Mouse (Mus musculus): Measurements from ENCODE around the gene Tmtc2. TPM values are rescaled to one million over a fixed set of nuclear protein-coding genes. Genes with fewer than 3 reads are reported as not detected.
A peak's percentile ranks its signal among the peaks of the same experiment; 100 is the strongest.

Tmtc2 gene
- polyA plus RNA-seq, 1 experiment from 2014 or later = 7.3 TPM

GRCm38 (mm10) chr10:105225714-105226113, 348.5 kb downstream of the Tmtc2 start:
- no peaks in the 10 kb centered on the region for H3K9me3 ChIP-seq (ENCODE audit: control insufficient read depth, low read length)
- no peaks in the 10 kb centered on the region for H3K4me1 ChIP-seq (ENCODE audit: control insufficient read depth, insufficient read depth, low read depth, low read length)
- 91% methylated on average over 6 of the region's 6 CpGs for WGBS
- no peak for ATAC-seq
- H3K27ac ChIP-seq (ENCODE audit: low read depth, low read length) = no peak overlapping the region
- H3K9ac ChIP-seq (ENCODE audit: low read depth, low read length) = no peak overlapping the region
- H3K36me3 ChIP-seq (ENCODE audit: control insufficient read depth, insufficient read depth, low read length) = no peaks in the 10 kb centered on the region
- H3K27me3 ChIP-seq (replicated peaks; ENCODE audit: control insufficient read depth, insufficient read depth, low read length) = no peaks in the 10 kb centered on the region
- no peak overlapping the region for H3K4me3 ChIP-seq (ENCODE audit: low read length)
- H3K4me2 ChIP-seq (ENCODE audit: low read length) = no peak overlapping the region

GRCm38 (mm10) chr10:105222904-105223303, 351.3 kb downstream of the Tmtc2 start:
- 94% methylated on average over 5 of the region's 5 CpGs for WGBS
- no peak for ATAC-seq
- no peak overlapping the region for H3K9ac ChIP-seq (ENCODE audit: low read depth, low read length)
- no peak overlapping the region for H3K4me3 ChIP-seq (ENCODE audit: low read length)
- no peaks in the 10 kb centered on the region for H3K9me3 ChIP-seq (ENCODE audit: control insufficient read depth, low read length)
- no peaks in the 10 kb centered on the region for H3K4me1 ChIP-seq (ENCODE audit: control insufficient read depth, insufficient read depth, low read depth, low read length)
- no peaks in the 10 kb centered on the region for H3K36me3 ChIP-seq (ENCODE audit: control insufficient read depth, insufficient read depth, low read length)
- no peak overlapping the region for H3K27ac ChIP-seq (ENCODE audit: low read depth, low read length)
- H3K27me3 ChIP-seq (replicated peaks; ENCODE audit: control insufficient read depth, insufficient read depth, low read length) = no peaks in the 10 kb centered on the region
- no peak overlapping the region for H3K4me2 ChIP-seq (ENCODE audit: low read length)

GRCm38 (mm10) chr10:105201491-105201890, 372.8 kb downstream of the Tmtc2 start:
- Histone ChIP-seq H3K27ac (ENCODE audit: low read depth, low read length) (no peak overlapping the region), H3K4me2 (ENCODE audit: low read length) (no peak overlapping the region), H3K9ac (ENCODE audit: low read depth, low read length) (no peak overlapping the region), H3K9me3 (ENCODE audit: control insufficient read depth, low read length) (no peaks in the 10 kb centered on the region), H3K36me3 (ENCODE audit: control insufficient read depth, insufficient read depth, low read length) (no peaks in the 10 kb centered on the region), H3K4me3 (ENCODE audit: low read length) (no peak overlapping the region), H3K27me3 (replicated peaks; ENCODE audit: control insufficient read depth, insufficient read depth, low read length) (no peaks in the 10 kb centered on the region), H3K4me1 (ENCODE audit: control insufficient read depth, insufficient read depth, low read depth, low read length) (no peaks in the 10 kb centered on the region; the same call in none of the 2 replicates)
- no peak for ATAC-seq
- WGBS = 42% methylated on average over 10 of the region's 10 CpGs

- H3K4me3 ChIP-seq (ENCODE audit: low read length) = no peak overlapping the region
- no peak overlapping the region for H3K27ac ChIP-seq (ENCODE audit: low read depth, low read length)
- no peak for ATAC-seq
- H3K27me3 ChIP-seq (replicated peaks; ENCODE audit: control insufficient read depth, insufficient read depth, low read length) = no peaks in the 10 kb centered on the region
- H3K36me3 ChIP-seq (ENCODE audit: control insufficient read depth, insufficient read depth, low read length) = no peaks in the 10 kb centered on the region
- H3K9me3 ChIP-seq (ENCODE audit: control insufficient read depth, low read length) = no peaks in the 10 kb centered on the region
- 46% methylated on average over 2 of the region's 2 CpGs for WGBS
- H3K4me2 ChIP-seq (ENCODE audit: low read length) = no peak overlapping the region
- no peak overlapping the region for H3K9ac ChIP-seq (ENCODE audit: low read depth, low read length)
- no peaks in the 10 kb centered on the region; the same call in none of the 2 replicates for H3K4me1 ChIP-seq (ENCODE audit: control insufficient read depth, insufficient read depth, low read depth, low read length)
Measured at GRCm38 (mm10) chr10:105200678-105201077, 373.6 kb downstream of the Tmtc2 start.

GRCm38 (mm10) chr10:105200092-105200491, 374.2 kb downstream of the Tmtc2 start:
- Histone ChIP-seq H3K9me3 (ENCODE audit: control insufficient read depth, low read length) (no peaks in the 10 kb centered on the region), H3K9ac (ENCODE audit: low read depth, low read length) (no peak overlapping the region), H3K27ac (ENCODE audit: low read depth, low read length) (no peak overlapping the region), H3K4me2 (ENCODE audit: low read length) (no peak overlapping the region), H3K36me3 (ENCODE audit: control insufficient read depth, insufficient read depth, low read length) (no peaks in the 10 kb centered on the region), H3K4me3 (ENCODE audit: low read length) (no peak overlapping the region), H3K4me1 (ENCODE audit: control insufficient read depth, insufficient read depth, low read depth, low read length) (no peaks in the 10 kb centered on the region; the same call in none of the 2 replicates), H3K27me3 (replicated peaks; ENCODE audit: control insufficient read depth, insufficient read depth, low read length) (no peaks in the 10 kb centered on the region)
- ATAC-seq = peak; percentile 48; the same call in 1 of the 2 replicates
- WGBS = 15% methylated on average over 4 of the region's 4 CpGs

GRCm38 (mm10) chr10:105199515-105199914, 374.7 kb downstream of the Tmtc2 start:
- no peaks in the 10 kb centered on the region for H3K9me3 ChIP-seq (ENCODE audit: control insufficient read depth, low read length)
- H3K4me3 ChIP-seq (ENCODE audit: low read length) = no peak overlapping the region
- no peak for ATAC-seq
- no peak overlapping the region for H3K4me2 ChIP-seq (ENCODE audit: low read length)
- WGBS = 40% methylated on average over 5 of the region's 5 CpGs
- no peak overlapping the region for H3K27ac ChIP-seq (ENCODE audit: low read depth, low read length)
- H3K36me3 ChIP-seq (ENCODE audit: control insufficient read depth, insufficient read depth, low read length) = no peaks in the 10 kb centered on the region
- H3K27me3 ChIP-seq (replicated peaks; ENCODE audit: control insufficient read depth, insufficient read depth, low read length) = no peaks in the 10 kb centered on the region
- no peak overlapping the region for H3K9ac ChIP-seq (ENCODE audit: low read depth, low read length)
- no peaks in the 10 kb centered on the region; the same call in none of the 2 replicates for H3K4me1 ChIP-seq (ENCODE audit: control insufficient read depth, insufficient read depth, low read depth, low read length)

- no peak overlapping the region for H3K4me3 ChIP-seq (ENCODE audit: low read length)
- WGBS = 94% methylated on average over 2 of the region's 2 CpGs
- no peaks in the 10 kb centered on the region for H3K27me3 ChIP-seq (replicated peaks; ENCODE audit: control insufficient read depth, insufficient read depth, low read length)
- H3K27ac ChIP-seq (ENCODE audit: low read depth, low read length) = no peak overlapping the region
- H3K36me3 ChIP-seq (ENCODE audit: control insufficient read depth, insufficient read depth, low read length) = no peaks in the 10 kb centered on the region
- no peak overlapping the region for H3K9ac ChIP-seq (ENCODE audit: low read depth, low read length)
- no peak for ATAC-seq
- no peaks in the 10 kb centered on the region; the same call in 1 of the 2 replicates for H3K4me1 ChIP-seq (ENCODE audit: control insufficient read depth, insufficient read depth, low read depth, low read length)
- no peaks in the 10 kb centered on the region for H3K9me3 ChIP-seq (ENCODE audit: control insufficient read depth, low read length)
- no peak overlapping the region for H3K4me2 ChIP-seq (ENCODE audit: low read length)
Measured at GRCm38 (mm10) chr10:105195377-105195776, 378.9 kb downstream of the Tmtc2 start.

- H3K27me3 ChIP-seq (replicated peaks; ENCODE audit: control insufficient read depth, insufficient read depth, low read length) = no peaks in the 10 kb centered on the region
Measured at GRCm38 (mm10) chr10:105193756-105194460, 380.3 kb downstream of the Tmtc2 start.

GRCm38 (mm10) chr10:105192071-105192470, 382.2 kb downstream of the Tmtc2 start:
- no peak overlapping the region for H3K4me3 ChIP-seq (ENCODE audit: low read length)
- no peaks in the 10 kb centered on the region for H3K9me3 ChIP-seq (ENCODE audit: control insufficient read depth, low read length)
- no peaks in the 10 kb centered on the region for H3K4me1 ChIP-seq (ENCODE audit: control insufficient read depth, insufficient read depth, low read depth, low read length)
- no peak overlapping the region for H3K27ac ChIP-seq (ENCODE audit: low read depth, low read length)
- WGBS = 96% methylated on average over 2 of the region's 2 CpGs
- H3K36me3 ChIP-seq (ENCODE audit: control insufficient read depth, insufficient read depth, low read length) = peaks cover 2% of the 10 kb centered on the region; the same call in 1 of the 2 replicates
- no peak for ATAC-seq
- no peak overlapping the region for H3K9ac ChIP-seq (ENCODE audit: low read depth, low read length)
- no peak overlapping the region for H3K4me2 ChIP-seq (ENCODE audit: low read length)
- H3K27me3 ChIP-seq (replicated peaks; ENCODE audit: control insufficient read depth, insufficient read depth, low read length) = no peaks in the 10 kb centered on the region

More at GRCm38 (mm10) chr10:105193756-105194460, 380.3 kb downstream of the Tmtc2 start:
- no peak overlapping the region for H3K9ac ChIP-seq (ENCODE audit: low read depth, low read length)
- peaks cover 2% of the 10 kb centered on the region; the same call in 1 of the 2 replicates for H3K36me3 ChIP-seq (ENCODE audit: control insufficient read depth, insufficient read depth, low read length)
- WGBS = 53% methylated on average over 4 of the region's 4 CpGs
- no peaks in the 10 kb centered on the region for H3K9me3 ChIP-seq (ENCODE audit: control insufficient read depth, low read length)
- ATAC-seq = no peak
- H3K4me2 ChIP-seq (ENCODE audit: low read length) = no peak overlapping the region
- no peak overlapping the region for H3K4me3 ChIP-seq (ENCODE audit: low read length)
- H3K27ac ChIP-seq (ENCODE audit: low read depth, low read length) = no peak overlapping the region
- H3K4me1 ChIP-seq (ENCODE audit: control insufficient read depth, insufficient read depth, low read depth, low read length) = no peaks in the 10 kb centered on the region

Measured in hindbrain, embryonic 16.5 days (tissue).